Mouse (Mus musculus) intestine, embryonic 16.5 days (tissue): Measurements from ENCODE around the gene Adm2. TPM values are rescaled to one million over a fixed set of nuclear protein-coding genes. Genes with fewer than 3 reads are reported as not detected.
A peak's percentile ranks its signal among the peaks of the same experiment; 100 is the strongest.

Experiments used
- ATAC-seq: fragments of 200-750 bp; cut with Nextera tagmentation; 2 replicates; pipeline ENCODE4 v1.8.0; 2017; ENCODE audit warnings: moderate TSS enrichment, moderate library complexity
- H3K27ac ChIP-seq: fragments of 300-500 bp; sonication (generic); 2 replicates; pipeline ENCODE4 v1.5.1; 2014; ENCODE audit warnings: mild to moderate bottlenecking, low read length
- H3K27me3 ChIP-seq: fragments of 300-500 bp; sonication (generic); replicated peaks from 2 replicates; pipeline ENCODE4 v1.6.1; 2014; ENCODE audit warnings: low read length, control low read depth, mixed read lengths; ENCODE audit not compliant: control insufficient read depth, insufficient read depth
- H3K36me3 ChIP-seq: fragments of 300-500 bp; sonication (generic); 2 replicates; pipeline ENCODE4 v1.6.1; 2014; ENCODE audit warnings: low read length, control low read depth; ENCODE audit not compliant: control insufficient read depth, insufficient read depth
- H3K4me1 ChIP-seq: fragments of 300-500 bp; sonication (generic); 2 replicates; pipeline ENCODE4 v1.6.1; 2014; ENCODE audit warnings: low read length, control low read depth, mixed read lengths; ENCODE audit not compliant: control insufficient read depth, insufficient read depth
- H3K4me2 ChIP-seq: fragments of 300-500 bp; sonication (generic); 2 replicates; pipeline ENCODE4 v1.6.1; 2014; ENCODE audit warnings: low read depth, low read length, control low read depth
- H3K4me3 ChIP-seq: fragments of 300-500 bp; sonication (generic); 2 replicates; pipeline ENCODE4 v1.5.1; 2014; ENCODE audit warnings: mild to moderate bottlenecking, low read length
- H3K9ac ChIP-seq: fragments of 300-500 bp; sonication (generic); 2 replicates; pipeline ENCODE4 v1.6.1; 2014; ENCODE audit warnings: low read depth, low read length
- H3K9me3 ChIP-seq: fragments of 300-500 bp; sonication (generic); 2 replicates; pipeline ENCODE4 v1.6.1; 2016; ENCODE audit warnings: low read length, control low read depth; ENCODE audit not compliant: control insufficient read depth
- WGBS: fragments of 180-500 bp; shearing (Covaris S2); extraction: QIAGEN DNeasy Blood & Tissue Kit; methylation state at CpG from one replicate; pipeline ENCODE4 v1.1.7; 2014; 5-methylcytosine and 5-hydroxymethylcytosine counted together
- polyA plus RNA-seq: library from polyadenylated mRNA; unstranded; fragments of >200 nt; fragmentation: Nextera tagmentation; extraction: Ambion mirVana; gene quantifications from 2 replicates; pipeline ENCODE4 v1.2.1, GENCODE M21; 2015

Adm2 gene
- polyA plus RNA-seq, 1 experiment from 2014 or later: 2.0 TPM

DNA sequence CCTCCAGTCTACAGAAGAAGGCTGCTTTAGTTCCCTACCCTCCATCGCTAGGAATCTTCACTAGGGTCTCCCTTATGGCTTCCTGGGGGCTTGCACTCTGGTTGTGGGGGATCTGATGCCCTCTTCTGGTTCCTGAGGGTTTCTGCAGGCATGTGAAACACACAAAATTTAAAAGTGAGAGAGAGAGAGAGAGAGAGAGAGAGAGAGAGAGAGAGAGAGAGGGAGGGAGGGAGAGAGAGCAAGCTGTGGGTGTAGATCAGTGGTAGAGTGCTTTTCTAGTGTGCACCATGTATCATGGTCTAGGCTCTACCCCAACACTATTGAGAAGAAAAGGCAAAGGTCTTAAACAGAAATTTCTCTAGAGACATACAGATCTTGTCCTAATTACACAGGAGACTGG is 19.2 kb downstream of the Adm2 start:
- WGBS: 68% methylated on average over 1 of the region's 1 CpGs
- ATAC-seq: no peak
- H3K36me3 ChIP-seq: no peaks in the 10 kb centered on the region

DNA sequence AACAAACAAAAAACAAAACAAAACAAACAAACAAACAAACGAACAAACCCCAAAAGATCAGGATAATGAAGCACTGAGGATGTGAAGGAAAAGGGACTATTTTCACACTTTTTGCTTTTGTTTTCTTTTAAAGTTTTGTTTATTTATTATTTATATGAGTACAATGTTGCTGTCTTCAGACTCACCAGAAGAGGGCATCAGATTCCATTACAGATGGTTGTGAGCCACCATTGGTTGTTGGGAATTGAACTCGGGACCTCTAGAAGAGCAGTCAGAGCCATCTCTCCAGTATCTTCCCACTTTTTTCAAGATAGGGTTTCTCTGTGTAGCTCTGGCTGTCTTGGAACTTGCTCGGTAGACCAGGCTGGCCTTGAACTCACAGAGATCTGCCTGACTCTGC is 20.8 kb downstream of the Adm2 start:
- Histone ChIP-seq H3K27me3 (no peaks in the 10 kb centered on the region), H3K9ac (no peak overlapping the region), H3K4me2 (no peak overlapping the region), H3K27ac (no peak overlapping the region), H3K4me3 (no peak overlapping the region), H3K4me1 (no peaks in the 10 kb centered on the region), H3K9me3 (no peaks in the 10 kb centered on the region), H3K36me3 (no peaks in the 10 kb centered on the region)
- WGBS: 85% methylated on average over 3 of the region's 3 CpGs
- ATAC-seq: no peak

More for the DNA sequence above, 19.2 kb downstream of the Adm2 start:
- no peak overlapping the region for H3K4me2 ChIP-seq
- H3K4me1 ChIP-seq: no peaks in the 10 kb centered on the region
- no peak overlapping the region for H3K9ac ChIP-seq
- no peaks in the 10 kb centered on the region for H3K9me3 ChIP-seq
- H3K4me3 ChIP-seq: no peak overlapping the region
- H3K27ac ChIP-seq: no peak overlapping the region
- no peaks in the 10 kb centered on the region for H3K27me3 ChIP-seq

DNA sequence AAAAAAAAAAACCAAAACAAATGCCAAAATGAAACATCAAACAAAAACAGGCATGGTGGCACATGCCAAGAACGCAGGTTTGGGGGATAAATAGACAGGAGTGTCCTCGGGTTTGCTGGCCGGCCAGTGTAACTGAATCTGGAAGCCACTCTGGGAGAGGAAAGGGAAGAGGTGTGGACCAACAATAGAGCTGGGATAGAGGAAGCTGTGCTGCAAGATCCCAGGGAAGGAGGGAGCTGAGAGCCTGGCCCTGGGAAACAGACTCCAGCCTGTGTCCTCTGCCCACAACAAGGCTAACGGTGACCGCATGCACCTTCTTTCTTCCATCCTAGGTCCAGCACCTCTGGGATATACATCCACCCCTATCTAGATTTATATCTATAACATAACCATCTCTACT is 27.9 kb downstream of the Adm2 start:
- no peak for ATAC-seq
- H3K27me3 ChIP-seq: no peaks in the 10 kb centered on the region
- H3K27ac ChIP-seq: no peak overlapping the region
- peaks cover 19% of the 10 kb centered on the region for H3K36me3 ChIP-seq
- WGBS: 87% methylated on average over 5 of the region's 5 CpGs
- H3K4me2 ChIP-seq: no peak overlapping the region
- H3K9ac ChIP-seq: no peak overlapping the region
- H3K4me3 ChIP-seq: no peak overlapping the region
- H3K4me1 ChIP-seq: peaks cover 9% of the 10 kb centered on the region
- no peaks in the 10 kb centered on the region for H3K9me3 ChIP-seq

DNA sequence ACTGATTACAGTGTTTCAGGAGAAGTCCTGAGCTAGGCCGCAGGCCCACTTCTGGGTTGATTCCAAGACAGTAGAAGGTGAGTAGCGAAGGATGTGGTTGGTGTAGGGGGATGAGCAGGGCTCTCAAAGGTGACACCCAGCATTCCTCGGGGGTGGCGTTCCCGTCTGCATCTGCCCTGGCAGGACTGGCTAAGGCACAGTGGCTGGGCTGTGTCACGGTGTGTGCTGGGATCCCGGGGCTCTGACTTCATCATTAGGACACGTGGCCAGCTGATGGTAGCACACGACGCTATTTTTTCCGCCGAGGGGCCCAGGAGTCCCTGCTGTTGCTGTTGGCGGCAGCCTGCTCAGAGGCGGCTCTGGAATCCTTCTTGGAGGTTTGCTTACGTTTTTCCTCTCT is 28.8 kb downstream of the Adm2 start:
- Histone ChIP-seq H3K36me3 (peaks cover 19% of the 10 kb centered on the region), H3K4me1 (peaks cover 9% of the 10 kb centered on the region), H3K4me2 (no peak overlapping the region), H3K9me3 (no peaks in the 10 kb centered on the region), H3K9ac (no peak overlapping the region), H3K27ac (no peak overlapping the region), H3K4me3 (no peak overlapping the region), H3K27me3 (no peaks in the 10 kb centered on the region)
- 83% methylated on average over 15 of the region's 15 CpGs for WGBS
- no peak for ATAC-seq

DNA sequence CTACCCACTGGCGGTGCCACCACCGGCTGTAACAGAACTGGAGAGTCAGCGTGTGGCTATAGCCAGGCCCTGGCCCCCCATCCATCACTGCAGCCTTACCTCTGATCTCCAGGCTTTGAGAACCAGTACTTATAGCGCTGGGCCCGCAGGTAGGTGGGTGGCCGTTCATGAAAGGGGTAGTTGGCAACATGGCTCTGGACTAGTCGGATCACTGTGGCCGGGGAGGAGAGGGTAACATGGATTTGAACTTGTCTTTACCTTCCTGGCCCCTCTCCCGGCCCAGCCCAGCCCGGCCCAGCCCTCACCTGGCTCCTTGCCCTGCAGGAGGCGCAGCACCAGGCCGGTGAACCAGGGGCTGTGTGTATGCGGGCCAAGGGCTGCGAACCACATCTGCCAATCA is 29.5 kb downstream of the Adm2 start:
- Histone ChIP-seq H3K27ac (no peak overlapping the region), H3K4me1 (peaks cover 9% of the 10 kb centered on the region), H3K4me2 (no peak overlapping the region), H3K36me3 (peaks cover 19% of the 10 kb centered on the region), H3K9me3 (no peaks in the 10 kb centered on the region), H3K27me3 (no peaks in the 10 kb centered on the region), H3K4me3 (no peak overlapping the region), H3K9ac (no peak overlapping the region)
- 95% methylated on average over 14 of the region's 14 CpGs for whole genome bisulfite sequencing
- no peak for ATAC-seq

- Histone ChIP-seq H3K9me3 (no peaks in the 10 kb centered on the region), H3K9ac (no peak overlapping the region), H3K27me3 (no peaks in the 10 kb centered on the region), H3K4me2 (no peak overlapping the region), H3K4me3 (no peak overlapping the region), H3K27ac (no peak overlapping the region), H3K4me1 (peaks cover 14% of the 10 kb centered on the region), H3K36me3 (peaks cover 19% of the 10 kb centered on the region)
- WGBS: 98% methylated on average over 12 of the region's 12 CpGs
- no peak for ATAC-seq
These were observed 30.3 kb downstream of the Adm2 start for GRCm38 (mm10) chr15:89352795-89353194.

DNA sequence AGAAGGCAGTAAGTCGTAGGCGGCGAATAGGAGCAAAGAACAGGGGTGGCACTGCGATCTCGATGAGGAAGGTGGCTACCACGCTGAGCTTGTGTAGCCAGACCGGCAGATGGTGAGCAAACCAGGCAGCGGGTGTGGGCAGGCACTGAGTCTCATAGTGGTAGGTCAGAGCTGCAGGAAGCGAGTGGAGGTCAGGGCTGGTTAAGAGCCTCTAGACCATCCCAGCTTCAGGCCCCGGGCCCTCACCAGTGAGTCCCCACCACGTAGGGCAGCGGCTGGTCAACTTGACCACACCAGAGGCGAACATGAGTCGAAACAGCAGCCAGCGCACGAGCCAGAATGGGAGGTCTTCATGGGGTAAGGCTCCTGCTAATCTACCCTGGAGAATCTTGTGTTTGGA is 31.3 kb downstream of the Adm2 start:
- no peaks in the 10 kb centered on the region for H3K27me3 ChIP-seq
- peaks cover 19% of the 10 kb centered on the region for H3K36me3 ChIP-seq
- no peaks in the 10 kb centered on the region for H3K9me3 ChIP-seq
- WGBS: 96% methylated on average over 16 of the region's 16 CpGs
- H3K4me2 ChIP-seq: no peak overlapping the region
- peak overlapping the region; percentile 93; the same call in 1 of the 2 replicates for H3K9ac ChIP-seq
- no peak overlapping the region for H3K4me3 ChIP-seq
- no peak overlapping the region for H3K27ac ChIP-seq
- no peak for ATAC-seq
- peaks cover 16% of the 10 kb centered on the region for H3K4me1 ChIP-seq

- 75% methylated on average over 7 of the region's 7 CpGs for WGBS
- peaks cover 19% of the 10 kb centered on the region for H3K36me3 ChIP-seq
These were observed 31.9 kb downstream of the Adm2 start for GRCm38 (mm10) chr15:89354455-89354854.

GRCm38 (mm10) chr15:89355241-89356187 is 33.0 kb downstream of the Adm2 start, which contains the start of the genes Lmf2 and Ncaph2:
TSS of gene Lmf2 (minus strand) at chr15:89355659.
TSS of gene Ncaph2 (plus strand) at chr15:89355719.
- H3K36me3 ChIP-seq: peaks cover 19% of the 10 kb centered on the region
- peak within 1 kb of the TSS; percentile 75 for H3K27ac ChIP-seq
- WGBS: under 1% methylated on average over 64 of the region's 64 CpGs
- peak; percentile 93 for ATAC-seq
- H3K4me1 ChIP-seq: peaks cover 18% of the 10 kb centered on the region
- peak within 1 kb of the TSS; percentile 70 for H3K4me2 ChIP-seq
- H3K27me3 ChIP-seq: no peaks in the 10 kb centered on the region
- peak within 1 kb of the TSS; percentile 67 for H3K4me3 ChIP-seq
- no peaks in the 10 kb centered on the region for H3K9me3 ChIP-seq
- H3K9ac ChIP-seq: peak within 1 kb of the TSS; percentile 93

More at GRCm38 (mm10) chr15:89354455-89354854, 31.9 kb downstream of the Adm2 start:
- Histone ChIP-seq H3K4me3 (peak overlapping the region; percentile 67), H3K4me1 (peaks cover 18% of the 10 kb centered on the region), H3K9me3 (no peaks in the 10 kb centered on the region), H3K9ac (peak overlapping the region; percentile 93), H3K4me2 (peak overlapping the region; percentile 67), H3K27me3 (no peaks in the 10 kb centered on the region), H3K27ac (no peak overlapping the region)
- no peak for ATAC-seq
